In the genomic region with DNA sequence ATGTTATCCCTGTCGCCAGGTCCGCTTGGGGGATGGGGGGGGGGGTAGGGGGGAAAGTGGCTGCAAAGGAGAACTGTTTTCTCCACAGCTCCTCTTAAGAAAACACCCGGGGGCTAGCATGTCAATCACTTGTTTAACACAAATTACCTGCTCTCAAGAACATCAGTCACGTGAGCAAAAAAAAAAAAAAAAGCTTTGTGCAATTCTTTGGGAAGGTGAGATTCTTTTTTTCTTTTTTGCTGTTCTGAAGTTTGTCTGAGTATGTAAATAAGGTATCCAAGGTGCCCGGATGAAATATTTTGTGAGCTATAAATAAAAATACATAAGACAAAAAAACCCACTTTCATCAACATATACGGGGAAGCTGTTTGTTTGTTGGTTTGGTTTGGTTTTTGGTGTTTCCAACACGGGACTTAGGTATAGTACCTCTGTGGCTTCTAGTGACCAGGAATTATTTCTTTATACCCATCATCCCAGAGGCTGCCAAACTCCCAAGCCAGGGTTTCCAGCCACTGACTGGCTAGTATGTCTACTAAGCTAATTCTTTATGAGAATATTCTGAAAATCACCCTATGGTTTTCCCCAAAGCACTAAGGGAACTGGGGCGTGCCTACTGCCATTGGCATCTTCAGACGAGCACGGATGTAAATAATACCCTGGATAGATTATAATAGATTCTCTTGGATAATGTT, we compare ENCODE assay signal across 8 mouse cellular contexts. TPM values are rescaled to one million over a fixed set of nuclear protein-coding genes. Genes with fewer than 3 reads are reported as not detected.
DNase-seq lines count a peak whose midpoint lies in the region; ATAC-seq and TF ChIP-seq lines count a peak whose summit lies in the region.

No protein-coding gene starts in this region.

- TF ChIP-seq POLR2A in olfactory bulb, adult 2 months (IDR thresholded peaks at IDR 0.05; ENCODE audit: insufficient read depth, low read depth, low read length), result no peak

- H3K4me1 ChIP-seq in lung, embryonic 16.5 days (replicated peaks; ENCODE audit: control insufficient read depth, insufficient read depth, low read length), result peaks cover 8% of the 10 kb centered on the region; the same call in 1 of the 2 replicates
- peaks cover 16% of the 10 kb centered on the region for H3K4me1 ChIP-seq in forebrain, embryonic 12.5 days
- H3K4me1 ChIP-seq in limb, embryonic 11.5 days (ENCODE audit: control insufficient read depth, insufficient read depth, low read length), result no peaks in the 10 kb centered on the region
- H3K4me1 ChIP-seq in olfactory bulb, adult 2 months (ENCODE audit: control insufficient read depth, insufficient read depth, low read length), result no peaks in the 10 kb centered on the region; the same call in 1 of the 2 replicates

- no peak for TF ChIP-seq CTCF in olfactory bulb, adult 2 months (IDR thresholded peaks at IDR 0.05; ENCODE audit: insufficient read depth, low read depth, low read length)

- peaks cover 6% of the 10 kb centered on the region; the same call in 1 of the 2 replicates for H3K36me3 ChIP-seq in lung, embryonic 16.5 days (ENCODE audit: control insufficient read depth, insufficient read depth, low read length)
- H3K36me3 ChIP-seq in forebrain, embryonic 12.5 days (replicated peaks), result no peaks in the 10 kb centered on the region
- no peaks in the 10 kb centered on the region for H3K36me3 ChIP-seq in limb, embryonic 11.5 days (ENCODE audit: control insufficient read depth, insufficient read depth, low read length)

- peak overlapping the region; percentile 87 for H3K4me3 ChIP-seq in lung, embryonic 16.5 days (ENCODE audit: low read length)
- peak overlapping the region; percentile 83 for H3K4me3 ChIP-seq in forebrain, embryonic 12.5 days (replicated peaks)
- H3K4me3 ChIP-seq in limb, embryonic 11.5 days (ENCODE audit: low read depth, low read length), result peak overlapping the region; percentile 74
- H3K4me3 ChIP-seq in olfactory bulb, adult 2 months (ENCODE audit: insufficient read depth, low read depth, low read length), result peak overlapping the region; percentile 65

- WGBS in lung, embryonic 16.5 days, result 20% methylated on average over 10 of the region's 10 CpGs
- 22% methylated on average over 10 of the region's 10 CpGs for WGBS in forebrain, embryonic 12.5 days
- WGBS in limb, embryonic 11.5 days, result 32% methylated on average over 10 of the region's 10 CpGs
- WGBS in olfactory bulb, adult 2 months, result 44% methylated on average over 10 of the region's 10 CpGs

- no peak for DNase-seq in lung, postnatal 4 days
- DNase-seq in limb, embryonic 11.5 days (ENCODE audit: low spot score), result no peak
- no peak for DNase-seq in urinary bladder, postnatal 25 days (ENCODE audit: low spot score)
- no peak for DNase-seq in spleen, adult 12 weeks (ENCODE audit: low spot score)
- DNase-seq in ovary, postnatal 14 days (ENCODE audit: low spot score), result no peak

- peak overlapping the region; percentile 99 for H3K27ac ChIP-seq in lung, embryonic 16.5 days (ENCODE audit: low read length)
- H3K27ac ChIP-seq in forebrain, embryonic 12.5 days, result peak overlapping the region; percentile 99
- peak overlapping the region; percentile 90; the same call in 1 of the 2 replicates for H3K27ac ChIP-seq in limb, embryonic 11.5 days (replicated peaks; ENCODE audit: low read depth, low read length)
- H3K27ac ChIP-seq in olfactory bulb, adult 2 months (ENCODE audit: insufficient read depth, low read depth, low read length), result no peak overlapping the region

- peaks cover 7% of the 10 kb centered on the region for H3K9me3 ChIP-seq in lung, embryonic 16.5 days (ENCODE audit: control insufficient read depth, low read length)
- peaks cover 6% of the 10 kb centered on the region; the same call in 1 of the 2 replicates for H3K9me3 ChIP-seq in forebrain, embryonic 12.5 days
- no peaks in the 10 kb centered on the region; the same call in 1 of the 2 replicates for H3K9me3 ChIP-seq in limb, embryonic 11.5 days (ENCODE audit: control insufficient read depth, low read length)

- no peaks in the 10 kb centered on the region for H3K27me3 ChIP-seq in lung, embryonic 16.5 days (ENCODE audit: control insufficient read depth, insufficient read depth, low read depth, low read length)
- H3K27me3 ChIP-seq in forebrain, embryonic 12.5 days, result no peaks in the 10 kb centered on the region
- peaks cover 4% of the 10 kb centered on the region; the same call in 1 of the 2 replicates for H3K27me3 ChIP-seq in limb, embryonic 11.5 days (ENCODE audit: control insufficient read depth, insufficient read depth, low read length)

- H3K4me2 ChIP-seq in lung, embryonic 16.5 days (ENCODE audit: low read depth, low read length), result peak overlapping the region; percentile 86
- H3K4me2 ChIP-seq in forebrain, embryonic 12.5 days, result peak overlapping the region; percentile 87
- peak overlapping the region; percentile 96 for H3K4me2 ChIP-seq in limb, embryonic 11.5 days (ENCODE audit: low read depth, severe bottlenecking)

- peak overlapping the region; percentile 77 for H3K9ac ChIP-seq in lung, embryonic 16.5 days (ENCODE audit: low read length)
- H3K9ac ChIP-seq in forebrain, embryonic 12.5 days, result peak overlapping the region; percentile 90
- peak overlapping the region; percentile 55 for H3K9ac ChIP-seq in limb, embryonic 11.5 days (ENCODE audit: low read length)

- ATAC-seq in lung, embryonic 16.5 days (ENCODE audit: low read depth), result no peak
- ATAC-seq in forebrain, embryonic 12.5 days (ENCODE audit: low FRiP score), result no peak
- no peak for ATAC-seq in limb, embryonic 11.5 days (ENCODE audit: insufficient number of reproducible peaks, low FRiP score, low TSS enrichment, low read depth)

RNA-seq across cellular contexts. Expression of a gene that starts 1.3 kb away (rescaled TPM):
- 104 and 116 TPM in 2 replicates for polyA plus RNA-seq in lung, embryonic 16.5 days (2015; fragmentation: Nextera tagmentation; extraction: Ambion mirVana)
- 69.5 and 77.3 TPM in 2 replicates for polyA plus RNA-seq in forebrain, embryonic 12.5 days (2016; fragmentation: Nextera tagmentation; extraction: Ambion mirVana)
- 65.4 and 79.5 TPM in 2 replicates for polyA plus RNA-seq in limb, embryonic 11.5 days (2014; fragmentation: Nextera tagmentation; extraction: Ambion mirVana)
- not detected in 2 replicates for polyA plus RNA-seq in olfactory bulb, adult 2 months (2012; ENCODE audit: insufficient read depth, insufficient read length, low replicate concordance, missing spikeins)
